Mouse (Mus musculus): Measurements from ENCODE around the gene Ammecr1. TPM values are rescaled to one million over a fixed set of nuclear protein-coding genes. Genes with fewer than 3 reads are reported as not detected.

Gene Ammecr1
- total and polyA plus RNA-seq, 2 experiments from 2014 or later = 2.2 to 2.9 TPM

GRCm38 (mm10) chrX:142832221-142832620 lies 134.3 kb downstream of the Ammecr1 start:
- Histone ChIP-seq H3K27me3 (ENCODE audit: insufficient read depth, low read length) (no peaks in the 10 kb centered on the region), H3K27ac (no peak overlapping the region), H3K4me3 (ENCODE audit: low read length) (no peak overlapping the region), H3K9me3 (ENCODE audit: low read length) (no peaks in the 10 kb centered on the region), H3K9ac (replicated peaks; ENCODE audit: low read length) (no peak overlapping the region), H3K4me1 (ENCODE audit: insufficient read depth, low read length) (no peaks in the 10 kb centered on the region), H3K4me2 (ENCODE audit: low read depth, low read length) (no peak overlapping the region), H3K36me3 (ENCODE audit: insufficient read depth, low read length) (no peaks in the 10 kb centered on the region)
- 74% methylated on average over 3 of the region's 3 CpGs for WGBS
- DNase-seq (ENCODE audit: low spot score) (no peak), ATAC-seq (no peak)
- TF ChIP-seq CTCF (IDR thresholded peaks at IDR 0.05; ENCODE audit: low read depth) = no peak

DNA sequence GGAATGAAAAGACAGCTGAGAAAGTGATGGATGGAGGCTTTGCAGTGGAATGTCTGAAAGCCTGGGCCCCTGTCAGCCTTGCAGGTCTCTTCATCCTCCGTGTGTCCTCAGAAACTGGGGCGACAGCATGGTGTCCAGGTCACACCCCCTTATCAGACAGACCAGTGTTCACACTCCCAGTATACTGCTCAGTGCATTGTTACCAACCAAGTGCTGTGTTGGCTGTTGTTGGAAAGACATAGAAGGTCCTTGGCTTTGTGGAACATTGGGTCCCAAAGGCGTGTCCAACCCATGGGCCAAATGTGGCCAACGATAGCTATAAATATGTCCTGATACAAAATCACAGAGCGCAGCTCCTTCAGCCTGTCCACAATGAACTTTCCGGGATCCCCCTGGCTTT lies 136.0 kb downstream of the Ammecr1 start:
- no peak overlapping the region for H3K9ac ChIP-seq (replicated peaks; ENCODE audit: low read length)
- H3K4me3 ChIP-seq (ENCODE audit: low read length) = no peak overlapping the region
- H3K27me3 ChIP-seq (ENCODE audit: insufficient read depth, low read length) = no peaks in the 10 kb centered on the region
- 90% methylated on average over 6 of the region's 6 CpGs for WGBS
- ATAC-seq = no peak
- no peak overlapping the region for H3K4me2 ChIP-seq (ENCODE audit: low read depth, low read length)
- no peak overlapping the region for H3K27ac ChIP-seq
- no peaks in the 10 kb centered on the region for H3K9me3 ChIP-seq (ENCODE audit: low read length)
- no peak for DNase-seq (ENCODE audit: low spot score)
- H3K36me3 ChIP-seq (ENCODE audit: insufficient read depth, low read length) = no peaks in the 10 kb centered on the region
- TF ChIP-seq CTCF (IDR thresholded peaks at IDR 0.05; ENCODE audit: low read depth) = no peak
- no peaks in the 10 kb centered on the region for H3K4me1 ChIP-seq (ENCODE audit: insufficient read depth, low read length)

- 78% methylated on average over 12 of the region's 12 CpGs for WGBS
Observed at GRCm38 (mm10) chrX:142829866-142830470, 136.6 kb downstream of the Ammecr1 start.

DNA sequence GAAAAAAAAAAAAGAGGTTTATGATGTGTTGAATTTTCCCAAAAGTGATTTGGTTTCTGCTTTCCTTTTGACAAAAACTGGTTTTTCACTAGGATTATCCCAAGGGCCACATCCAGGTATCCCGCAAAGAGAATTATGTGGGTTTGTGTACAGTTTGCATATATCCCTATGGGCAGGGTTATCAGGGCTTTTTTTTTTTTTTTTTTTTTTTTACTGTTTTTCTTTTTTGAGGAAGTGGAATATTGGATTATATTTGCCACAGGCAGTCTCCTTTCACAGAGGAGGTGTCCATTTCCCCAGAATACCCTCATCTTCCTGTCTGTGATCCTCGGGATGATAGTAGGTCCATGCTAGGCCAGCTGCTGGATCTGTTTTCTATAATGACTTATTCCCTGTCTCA lies 137.3 kb downstream of the Ammecr1 start:
- H3K36me3 ChIP-seq (ENCODE audit: insufficient read depth, low read length) = no peaks in the 10 kb centered on the region
- H3K9me3 ChIP-seq (ENCODE audit: low read length) = no peaks in the 10 kb centered on the region
- ATAC-seq = no peak
- no peak for TF ChIP-seq CTCF (IDR thresholded peaks at IDR 0.05; ENCODE audit: low read depth)
- no peaks in the 10 kb centered on the region for H3K27me3 ChIP-seq (ENCODE audit: insufficient read depth, low read length)
- no peak overlapping the region for H3K27ac ChIP-seq
- H3K4me2 ChIP-seq (ENCODE audit: low read depth, low read length) = no peak overlapping the region
- H3K4me3 ChIP-seq (ENCODE audit: low read length) = no peak overlapping the region
- no peak overlapping the region for H3K9ac ChIP-seq (replicated peaks; ENCODE audit: low read length)
- no peak for DNase-seq (ENCODE audit: low spot score)
- no peaks in the 10 kb centered on the region for H3K4me1 ChIP-seq (ENCODE audit: insufficient read depth, low read length)
- 92% methylated on average over 2 of the region's 2 CpGs for WGBS

More at GRCm38 (mm10) chrX:142829866-142830470, 136.6 kb downstream of the Ammecr1 start:
- ATAC-seq (no peak), DNase-seq (ENCODE audit: low spot score) (no peak)
- Histone ChIP-seq H3K4me2 (ENCODE audit: low read depth, low read length) (no peak overlapping the region), H3K36me3 (ENCODE audit: insufficient read depth, low read length) (no peaks in the 10 kb centered on the region), H3K27ac (no peak overlapping the region), H3K4me3 (ENCODE audit: low read length) (no peak overlapping the region), H3K9me3 (ENCODE audit: low read length) (no peaks in the 10 kb centered on the region), H3K9ac (replicated peaks; ENCODE audit: low read length) (no peak overlapping the region), H3K4me1 (ENCODE audit: insufficient read depth, low read length) (no peaks in the 10 kb centered on the region), H3K27me3 (ENCODE audit: insufficient read depth, low read length) (no peaks in the 10 kb centered on the region)
- TF ChIP-seq CTCF (IDR thresholded peaks at IDR 0.05; ENCODE audit: low read depth) = no peak

DNA sequence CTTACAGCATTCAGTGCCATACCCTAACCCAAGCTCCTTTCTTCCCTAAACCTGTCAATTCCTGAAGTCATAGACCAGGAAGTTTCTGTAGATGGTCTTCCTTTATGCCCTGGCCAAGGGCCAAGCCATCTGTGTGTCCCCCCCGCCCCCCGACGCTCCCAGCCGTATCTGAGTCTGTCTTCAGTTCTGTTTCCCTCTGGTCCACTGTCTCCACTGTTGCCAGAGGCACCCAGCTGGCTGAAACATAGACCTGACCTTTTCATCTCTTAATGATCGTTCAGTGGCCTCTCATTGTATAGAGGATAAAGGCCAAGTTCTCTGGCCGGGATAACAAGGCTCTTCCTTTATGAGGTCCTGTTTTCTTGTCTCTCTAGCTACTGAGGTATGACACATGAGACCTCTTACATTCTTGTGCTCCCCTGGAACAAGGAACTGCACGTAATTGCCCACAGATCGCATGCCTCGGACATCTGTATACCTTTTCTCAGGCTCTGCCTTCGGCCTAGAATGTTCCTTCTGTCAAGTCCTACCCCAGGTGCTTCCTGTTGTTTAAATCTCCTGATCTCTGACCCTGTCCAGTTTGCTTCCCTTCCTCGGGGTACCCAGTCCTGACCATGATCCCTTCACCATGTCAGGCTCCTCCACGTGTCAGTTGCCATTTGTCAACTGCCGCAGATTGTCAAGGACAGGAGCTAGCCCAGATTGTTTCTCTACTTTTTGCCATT lies 138.2 kb downstream of the Ammecr1 start:
- ATAC-seq (no peak), DNase-seq (ENCODE audit: low spot score) (no peak)
- no peaks in the 10 kb centered on the region for H3K27me3 ChIP-seq (ENCODE audit: insufficient read depth, low read length)
- H3K9me3 ChIP-seq (ENCODE audit: low read length) = no peaks in the 10 kb centered on the region
- TF ChIP-seq CTCF (IDR thresholded peaks at IDR 0.05; ENCODE audit: low read depth) = no peak
- H3K9ac ChIP-seq (replicated peaks; ENCODE audit: low read length) = no peak overlapping the region
- H3K36me3 ChIP-seq (ENCODE audit: insufficient read depth, low read length) = no peaks in the 10 kb centered on the region
- no peaks in the 10 kb centered on the region for H3K4me1 ChIP-seq (ENCODE audit: insufficient read depth, low read length)
- H3K27ac ChIP-seq = no peak overlapping the region
- H3K4me3 ChIP-seq (ENCODE audit: low read length) = no peak overlapping the region
- 69% methylated on average over 13 of the region's 13 CpGs for WGBS
- no peak overlapping the region for H3K4me2 ChIP-seq (ENCODE audit: low read depth, low read length)

DNA sequence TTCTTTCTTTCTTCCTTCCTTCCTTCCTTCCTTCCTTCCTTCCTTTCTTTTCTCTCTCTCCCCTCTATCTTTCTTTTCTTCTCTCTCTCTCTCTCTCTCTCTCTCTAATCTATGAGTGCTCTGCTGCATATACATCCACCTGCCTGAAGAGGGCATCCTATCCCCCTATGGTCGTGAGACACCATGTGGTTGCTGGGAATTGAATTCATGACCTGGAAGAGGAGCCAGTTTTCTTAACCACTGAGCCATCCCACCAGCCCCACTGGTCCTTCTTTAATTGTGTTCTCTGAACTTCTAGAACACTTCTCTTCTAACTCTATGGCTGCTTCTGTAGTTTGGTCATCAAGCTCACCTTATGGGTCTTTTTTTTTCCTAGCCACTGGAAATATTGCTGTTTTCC lies 138.9 kb downstream of the Ammecr1 start:
- H3K4me2 ChIP-seq (ENCODE audit: low read depth, low read length) = no peak overlapping the region
- no peak overlapping the region for H3K27ac ChIP-seq
- no peak for ATAC-seq
- no peak overlapping the region for H3K4me3 ChIP-seq (ENCODE audit: low read length)
- DNase-seq (ENCODE audit: low spot score) = no peak
- H3K9me3 ChIP-seq (ENCODE audit: low read length) = no peaks in the 10 kb centered on the region
- no peaks in the 10 kb centered on the region for H3K4me1 ChIP-seq (ENCODE audit: insufficient read depth, low read length)
- WGBS = 48% methylated on average over 1 of the region's 1 CpGs
- TF ChIP-seq CTCF (IDR thresholded peaks at IDR 0.05; ENCODE audit: low read depth) = no peak
- H3K36me3 ChIP-seq (ENCODE audit: insufficient read depth, low read length) = no peaks in the 10 kb centered on the region
- H3K27me3 ChIP-seq (ENCODE audit: insufficient read depth, low read length) = no peaks in the 10 kb centered on the region
- H3K9ac ChIP-seq (replicated peaks; ENCODE audit: low read length) = no peak overlapping the region

- no peak overlapping the region for H3K27ac ChIP-seq
- no peaks in the 10 kb centered on the region for H3K9me3 ChIP-seq (ENCODE audit: low read length)
- ATAC-seq (no peak), DNase-seq (ENCODE audit: low spot score) (no peak)
- H3K9ac ChIP-seq (replicated peaks; ENCODE audit: low read length) = no peak overlapping the region
- no peaks in the 10 kb centered on the region for H3K4me1 ChIP-seq (ENCODE audit: insufficient read depth, low read length)
- no peak overlapping the region for H3K4me2 ChIP-seq (ENCODE audit: low read depth, low read length)
- 51% methylated on average over 1 of the region's 1 CpGs for WGBS
- no peak overlapping the region for H3K4me3 ChIP-seq (ENCODE audit: low read length)
- no peaks in the 10 kb centered on the region for H3K27me3 ChIP-seq (ENCODE audit: insufficient read depth, low read length)
- TF ChIP-seq CTCF (IDR thresholded peaks at IDR 0.05; ENCODE audit: low read depth) = no peak
- no peaks in the 10 kb centered on the region for H3K36me3 ChIP-seq (ENCODE audit: insufficient read depth, low read length)
Observed at GRCm38 (mm10) chrX:142825309-142825708, 141.2 kb downstream of the Ammecr1 start.

Measured in hindbrain, postnatal 0 days (tissue).